Mouse (Mus musculus) hindbrain, embryonic 16.5 days (tissue): ENCODE measurements around the gene Begain. TPM values are rescaled to one million over a fixed set of nuclear protein-coding genes. Genes with fewer than 3 reads are reported as not detected.

Source experiments
- ATAC-seq: fragments of 200-750 bp; cut with Nextera tagmentation; 2 replicates; pipeline ENCODE4 v1.8.0; 2017; ENCODE audit warnings: moderate TSS enrichment, moderate library complexity
- H3K27ac ChIP-seq: fragments of 300-500 bp; sonication (generic); 2 replicates; pipeline ENCODE4 v1.5.1; 2014; ENCODE audit warnings: low read depth, mild to moderate bottlenecking, control low read depth, low read length, moderate library complexity
- H3K27me3 ChIP-seq: fragments of 300-500 bp; sonication (generic); replicated peaks from 2 replicates; pipeline ENCODE4 v1.6.1; 2014; ENCODE audit warnings: low read length; ENCODE audit not compliant: control insufficient read depth, insufficient read depth
- H3K36me3 ChIP-seq: fragments of 300-500 bp; sonication (generic); 2 replicates; pipeline ENCODE4 v1.6.1; 2014; ENCODE audit warnings: mild to moderate bottlenecking, low read length, moderate library complexity, mixed read lengths; ENCODE audit not compliant: control insufficient read depth, insufficient read depth
- H3K4me1 ChIP-seq: fragments of 300-500 bp; sonication (generic); 2 replicates; pipeline ENCODE4 v1.6.1; 2014; ENCODE audit warnings: low read depth, low read length; ENCODE audit not compliant: control insufficient read depth, insufficient read depth
- H3K4me2 ChIP-seq: fragments of 300-500 bp; sonication (generic); 2 replicates; pipeline ENCODE4 v1.6.1; 2014; ENCODE audit warnings: mild to moderate bottlenecking, low read length, control low read depth, moderate library complexity
- H3K4me3 ChIP-seq: fragments of 300-500 bp; sonication (generic); 2 replicates; pipeline ENCODE4 v1.5.1; 2014; ENCODE audit warnings: mild to moderate bottlenecking, low read length, control low read depth, moderate library complexity
- H3K9ac ChIP-seq: fragments of 300-500 bp; sonication (generic); 2 replicates; pipeline ENCODE4 v1.6.1; 2014; ENCODE audit warnings: low read depth, mild to moderate bottlenecking, control low read depth, low read length, moderate library complexity
- H3K9me3 ChIP-seq: fragments of 300-500 bp; sonication (generic); 2 replicates; pipeline ENCODE4 v1.6.1; 2014; ENCODE audit warnings: mild to moderate bottlenecking, low read length, moderate library complexity; ENCODE audit not compliant: control insufficient read depth
- WGBS: fragments of 180-500 bp; shearing (Covaris S2); extraction: QIAGEN DNeasy Blood & Tissue Kit; methylation state at CpG from one replicate; pipeline ENCODE4 v1.1.7; 2014; 5-methylcytosine and 5-hydroxymethylcytosine counted together
- polyA plus RNA-seq: library from polyadenylated mRNA; unstranded; fragments of >200 nt; fragmentation: Nextera tagmentation; extraction: Ambion mirVana; gene quantifications from 2 replicates; pipeline ENCODE4 v1.2.1, GENCODE M21; 2015

The Begain gene
- polyA plus RNA-seq, 1 experiment from 2014 or later = 22.4 TPM

GRCm38 (mm10) chr12:109086111-109086510, 18.1 kb upstream of the Begain start:
- H3K4me2 ChIP-seq = no peak overlapping the region
- H3K4me3 ChIP-seq = no peak overlapping the region
- 78% methylated on average over 2 of the region's 2 CpGs for WGBS
- H3K9me3 ChIP-seq = no peaks in the 10 kb centered on the region
- H3K36me3 ChIP-seq = no peaks in the 10 kb centered on the region
- H3K9ac ChIP-seq = no peak overlapping the region
- no peaks in the 10 kb centered on the region for H3K27me3 ChIP-seq
- no peak overlapping the region for H3K27ac ChIP-seq
- peaks cover 11% of the 10 kb centered on the region for H3K4me1 ChIP-seq
- peak; percentile 46 for ATAC-seq

- ATAC-seq = peak; percentile 84
- 39% methylated on average over 8 of the region's 8 CpGs for WGBS
- Histone ChIP-seq H3K9ac (0 out of 2 replicates have a peak overlapping the region, but pooled peaks have one; percentile 12), H3K27ac (no peak overlapping the region; the same call in 1 of the 2 replicates), H3K4me1 (peaks cover 11% of the 10 kb centered on the region), H3K9me3 (no peaks in the 10 kb centered on the region), H3K27me3 (no peaks in the 10 kb centered on the region), H3K4me3 (no peak overlapping the region), H3K4me2 (no peak overlapping the region), H3K36me3 (no peaks in the 10 kb centered on the region)
Observed at GRCm38 (mm10) chr12:109085674-109086073, 17.7 kb upstream of the Begain start.

GRCm38 (mm10) chr12:109085046-109085445, 17.0 kb upstream of the Begain start:
- WGBS = 46% methylated on average over 5 of the region's 5 CpGs
- Histone ChIP-seq H3K4me1 (peaks cover 11% of the 10 kb centered on the region), H3K4me3 (no peak overlapping the region), H3K4me2 (no peak overlapping the region), H3K27ac (peak overlapping the region; percentile 32; the same call in 1 of the 2 replicates), H3K36me3 (no peaks in the 10 kb centered on the region), H3K27me3 (no peaks in the 10 kb centered on the region), H3K9me3 (no peaks in the 10 kb centered on the region), H3K9ac (no peak overlapping the region)
- peak; percentile 51; the same call in 1 of the 2 replicates for ATAC-seq

GRCm38 (mm10) chr12:109083476-109083875, 15.5 kb upstream of the Begain start:
- H3K9ac ChIP-seq = no peak overlapping the region
- no peaks in the 10 kb centered on the region for H3K9me3 ChIP-seq
- H3K4me2 ChIP-seq = no peak overlapping the region
- 94% methylated on average over 3 of the region's 3 CpGs for WGBS
- H3K4me1 ChIP-seq = peaks cover 11% of the 10 kb centered on the region
- no peak overlapping the region for H3K27ac ChIP-seq
- no peak for ATAC-seq
- no peaks in the 10 kb centered on the region for H3K27me3 ChIP-seq
- no peaks in the 10 kb centered on the region for H3K36me3 ChIP-seq
- no peak overlapping the region for H3K4me3 ChIP-seq

- WGBS = 86% methylated on average over 6 of the region's 6 CpGs
Observed at GRCm38 (mm10) chr12:109077036-109077435, 9.0 kb upstream of the Begain start.

GRCm38 (mm10) chr12:109074777-109075285, 6.8 kb upstream of the Begain start:
- H3K9me3 ChIP-seq = no peaks in the 10 kb centered on the region
- H3K36me3 ChIP-seq = no peaks in the 10 kb centered on the region
- H3K9ac ChIP-seq = no peak overlapping the region
- no peak overlapping the region for H3K4me2 ChIP-seq
- H3K4me1 ChIP-seq = no peaks in the 10 kb centered on the region
- no peaks in the 10 kb centered on the region for H3K27me3 ChIP-seq
- H3K4me3 ChIP-seq = no peak overlapping the region
- ATAC-seq = no peak
- WGBS = 71% methylated on average over 2 of the region's 2 CpGs
- H3K27ac ChIP-seq = no peak overlapping the region

More at GRCm38 (mm10) chr12:109077036-109077435, 9.0 kb upstream of the Begain start:
- Histone ChIP-seq H3K27ac (no peak overlapping the region), H3K36me3 (no peaks in the 10 kb centered on the region), H3K9ac (no peak overlapping the region), H3K9me3 (no peaks in the 10 kb centered on the region), H3K4me3 (no peak overlapping the region), H3K4me1 (no peaks in the 10 kb centered on the region), H3K27me3 (no peaks in the 10 kb centered on the region), H3K4me2 (no peak overlapping the region)
- no peak for ATAC-seq

- no peaks in the 10 kb centered on the region for H3K4me1 ChIP-seq
Observed at GRCm38 (mm10) chr12:109074106-109074505, 6.1 kb upstream of the Begain start.

GRCm38 (mm10) chr12:109071248-109071647, 3.2 kb upstream of the Begain start:
- Histone ChIP-seq H3K27ac (no peak overlapping the region), H3K4me3 (no peak overlapping the region), H3K27me3 (no peaks in the 10 kb centered on the region; the same call in 1 of the 2 replicates), H3K9me3 (no peaks in the 10 kb centered on the region), H3K4me1 (peaks cover 14% of the 10 kb centered on the region), H3K9ac (no peak overlapping the region), H3K4me2 (no peak overlapping the region), H3K36me3 (no peaks in the 10 kb centered on the region)
- no peak for ATAC-seq
- WGBS = 68% methylated on average over 13 of the region's 13 CpGs

More at GRCm38 (mm10) chr12:109074106-109074505, 6.1 kb upstream of the Begain start:
- Histone ChIP-seq H3K9ac (no peak overlapping the region), H3K36me3 (no peaks in the 10 kb centered on the region), H3K9me3 (no peaks in the 10 kb centered on the region), H3K27me3 (no peaks in the 10 kb centered on the region; the same call in 1 of the 2 replicates), H3K4me3 (no peak overlapping the region), H3K4me2 (no peak overlapping the region), H3K27ac (no peak overlapping the region)
- 85% methylated on average over 6 of the region's 6 CpGs for WGBS
- ATAC-seq = no peak

GRCm38 (mm10) chr12:109069751-109070150, 1.7 kb upstream of the Begain start:
- no peaks in the 10 kb centered on the region; the same call in 1 of the 2 replicates for H3K27me3 ChIP-seq
- 53% methylated on average over 2 of the region's 2 CpGs for WGBS

More at GRCm38 (mm10) chr12:109069751-109070150, 1.7 kb upstream of the Begain start:
- Histone ChIP-seq H3K27ac (no peak overlapping the region), H3K4me2 (no peak overlapping the region), H3K4me3 (no peak overlapping the region), H3K4me1 (peaks cover 14% of the 10 kb centered on the region), H3K36me3 (no peaks in the 10 kb centered on the region), H3K9me3 (no peaks in the 10 kb centered on the region), H3K9ac (no peak overlapping the region)
- ATAC-seq = no peak
